Mouse (Mus musculus) lung, embryonic 14.5 days (tissue): ENCODE results near the gene Gipc2. TPM values are rescaled to one million over a fixed set of nuclear protein-coding genes. Genes with fewer than 3 reads are reported as not detected.

Experiments used
- ATAC-seq: fragments of 200-750 bp; cut with Nextera tagmentation; 2 replicates; pipeline ENCODE4 v1.8.0; 2017; ENCODE audit warnings: mild to moderate bottlenecking, moderate TSS enrichment, moderate library complexity; ENCODE audit not compliant: insufficient read depth
- DNase-seq: peaks from one replicate; pipeline ENCODE4 v3.0.0-alpha.2; 2015
- H3K27ac ChIP-seq: fragments of 300-500 bp; sonication (generic); 2 replicates; pipeline ENCODE4 v1.5.1; 2014; ENCODE audit warnings: low read depth, mild to moderate bottlenecking, moderate library complexity
- H3K27me3 ChIP-seq: fragments of 300-500 bp; sonication (generic); 2 replicates; pipeline ENCODE4 v1.6.1; 2014; ENCODE audit warnings: low read length, control low read depth; ENCODE audit not compliant: insufficient read depth
- H3K36me3 ChIP-seq: fragments of 300-500 bp; sonication (generic); 2 replicates; pipeline ENCODE4 v1.6.1; 2014; ENCODE audit warnings: control low read depth; ENCODE audit not compliant: insufficient read depth
- H3K4me1 ChIP-seq: fragments of 300-500 bp; sonication (generic); 2 replicates; pipeline ENCODE4 v1.6.1; 2014; ENCODE audit warnings: antibody characterized with exemption, control low read depth; ENCODE audit not compliant: insufficient read depth
- H3K4me2 ChIP-seq: fragments of 300-500 bp; sonication (generic); 2 replicates; pipeline ENCODE4 v1.6.1; 2014; ENCODE audit warnings: mild to moderate bottlenecking
- H3K4me3 ChIP-seq: fragments of 300-500 bp; sonication (generic); 2 replicates; pipeline ENCODE4 v1.5.1; 2014; ENCODE audit warnings: low read depth, low read length
- H3K9ac ChIP-seq: fragments of 300-500 bp; sonication (generic); 2 replicates; pipeline ENCODE4 v1.6.1; 2014
- H3K9me3 ChIP-seq: fragments of 300-500 bp; sonication (generic); 2 replicates; pipeline ENCODE4 v1.6.1; 2016; ENCODE audit warnings: low read depth, low read length, control low read depth
- CTCF ChIP-seq: IDR thresholded peaks from 2 replicates; pipeline ENCODE4 v1.5.1; 2016; ENCODE audit warnings: antibody characterized with exemption, low read depth
- WGBS: fragments of 180-500 bp; shearing (Covaris S2); extraction: QIAGEN DNeasy Blood & Tissue Kit; methylation state at CpG from one replicate; pipeline ENCODE4 v1.1.7; 2014; 5-methylcytosine and 5-hydroxymethylcytosine counted together
- polyA plus RNA-seq: library from polyadenylated mRNA; unstranded; fragments of >200 nt; fragmentation: Nextera tagmentation; extraction: Ambion mirVana; gene quantifications from 2 replicates; pipeline ENCODE4 v1.2.1, GENCODE M21; 2014

Gipc2 gene
- polyA plus RNA-seq, 1 experiment from 2014 or later, result 6.8 TPM

DNA sequence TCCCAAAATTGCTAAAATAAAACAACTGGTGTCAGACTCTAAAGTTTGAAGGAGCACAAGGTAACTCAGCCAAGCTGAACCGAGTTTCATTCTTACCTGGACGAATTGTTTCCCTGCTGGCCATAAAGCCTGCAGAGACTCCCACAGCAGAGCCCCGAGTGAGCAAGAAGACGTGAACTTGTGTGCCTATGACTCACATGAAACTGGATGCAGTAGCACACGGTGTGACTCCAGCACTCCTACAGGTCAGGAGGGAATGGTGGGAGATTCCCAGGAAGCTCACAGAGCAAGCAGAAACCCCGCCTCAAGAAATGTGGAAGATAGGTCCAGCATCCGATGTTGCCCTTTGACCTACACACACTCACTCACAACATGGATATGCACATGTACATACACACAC lies 5.8 kb upstream of the Gipc2 start:
- TF ChIP-seq CTCF, result no peak
- WGBS, result 34% methylated on average over 7 of the region's 7 CpGs

DNA sequence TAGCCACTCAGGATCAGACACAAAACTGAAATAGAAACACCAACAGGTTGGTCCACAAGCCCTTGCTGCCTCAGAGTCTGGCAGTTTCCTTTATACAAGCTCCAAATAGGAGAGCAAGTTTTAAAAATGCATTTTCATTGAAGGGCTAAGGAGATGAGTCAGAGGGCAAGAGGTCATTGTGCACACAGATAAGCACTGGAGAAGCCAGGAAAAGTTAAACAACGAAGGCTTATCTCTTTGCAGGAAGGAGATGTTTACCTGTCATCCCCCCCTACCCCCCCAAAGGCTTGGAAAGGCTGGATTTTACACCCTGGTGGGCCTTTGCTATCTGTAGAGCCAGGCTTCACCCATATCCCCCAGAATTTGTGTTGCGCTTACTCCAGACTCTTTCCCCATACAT lies 5.2 kb upstream of the Gipc2 start:
- H3K27ac ChIP-seq, result peak overlapping the region; percentile 2; the same call in 1 of the 2 replicates
- no peak for TF ChIP-seq CTCF
- H3K9ac ChIP-seq, result no peak overlapping the region
- 49% methylated on average over 2 of the region's 2 CpGs for WGBS
- H3K4me1 ChIP-seq, result peaks cover 22% of the 10 kb centered on the region
- no peaks in the 10 kb centered on the region for H3K9me3 ChIP-seq
- H3K4me2 ChIP-seq, result no peak overlapping the region
- H3K36me3 ChIP-seq, result no peaks in the 10 kb centered on the region
- no peaks in the 10 kb centered on the region for H3K27me3 ChIP-seq
- no peak overlapping the region for H3K4me3 ChIP-seq
- no peak for DNase-seq
- ATAC-seq, result no peak

More for the DNA sequence above, 5.8 kb upstream of the Gipc2 start:
- Histone ChIP-seq H3K36me3 (no peaks in the 10 kb centered on the region), H3K27me3 (no peaks in the 10 kb centered on the region), H3K4me2 (no peak overlapping the region), H3K27ac (peak overlapping the region; percentile 12; the same call in 1 of the 2 replicates), H3K4me3 (no peak overlapping the region), H3K4me1 (peaks cover 21% of the 10 kb centered on the region), H3K9me3 (no peaks in the 10 kb centered on the region), H3K9ac (no peak overlapping the region)
- DNase-seq (no peak), ATAC-seq (peak; percentile 22; the same call in 1 of the 2 replicates)

DNA sequence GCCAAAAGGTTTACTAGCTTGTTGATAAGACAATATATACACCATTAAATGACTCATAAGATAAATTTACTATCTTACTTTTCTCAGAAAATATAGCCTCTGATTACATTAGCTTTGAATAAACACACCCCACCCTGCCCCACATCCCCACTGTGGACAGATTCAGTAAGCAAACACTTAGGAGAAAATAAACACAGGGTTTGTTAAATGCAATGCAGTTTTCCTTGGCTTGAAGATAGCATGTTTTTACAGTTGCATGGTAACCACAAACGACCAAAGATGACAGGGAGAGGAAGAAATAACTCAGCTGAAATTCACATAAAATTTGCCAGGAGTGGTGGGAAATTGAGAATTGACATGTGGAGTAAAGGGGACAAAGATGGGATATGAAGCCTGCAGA lies 4.4 kb upstream of the Gipc2 start:
- H3K27ac ChIP-seq, result 0 out of 2 replicates have a peak overlapping the region, but pooled peaks have one; percentile 2
- 5% methylated on average over 1 of the region's 1 CpGs for WGBS
- H3K4me1 ChIP-seq, result peaks cover 30% of the 10 kb centered on the region
- no peaks in the 10 kb centered on the region for H3K9me3 ChIP-seq
- no peak overlapping the region for H3K9ac ChIP-seq
- DNase-seq, result peak; percentile 79
- H3K27me3 ChIP-seq, result peaks cover 7% of the 10 kb centered on the region
- H3K4me2 ChIP-seq, result no peak overlapping the region
- H3K4me3 ChIP-seq, result no peak overlapping the region
- no peak for TF ChIP-seq CTCF
- H3K36me3 ChIP-seq, result no peaks in the 10 kb centered on the region
- ATAC-seq, result peak; percentile 55; the same call in 1 of the 2 replicates

DNA sequence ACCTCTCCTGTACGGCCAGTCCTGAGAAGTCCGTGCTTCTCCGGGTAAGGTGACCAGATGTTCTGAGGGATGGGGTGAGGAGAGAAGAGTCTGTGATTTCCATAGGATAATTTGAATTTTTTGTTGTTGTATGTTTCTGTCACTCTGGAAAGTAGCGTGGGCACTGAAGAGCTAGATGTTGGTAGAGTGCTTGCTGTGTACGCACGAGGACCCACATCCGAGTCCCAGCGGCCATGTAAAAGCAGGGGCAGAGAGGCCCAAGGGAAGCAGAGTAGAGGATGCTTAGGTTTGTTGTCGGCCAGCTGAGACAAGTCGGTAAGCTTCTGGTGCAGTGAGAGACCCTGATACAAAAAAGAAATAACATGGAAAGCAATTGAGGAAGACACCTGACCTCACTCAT lies 2.0 kb upstream of the Gipc2 start:
- Histone ChIP-seq H3K9ac (no peak overlapping the region), H3K4me2 (no peak overlapping the region), H3K4me1 (peaks cover 30% of the 10 kb centered on the region), H3K27me3 (peaks cover 10% of the 10 kb centered on the region), H3K27ac (no peak overlapping the region), H3K4me3 (no peak overlapping the region), H3K9me3 (no peaks in the 10 kb centered on the region), H3K36me3 (no peaks in the 10 kb centered on the region)
- ATAC-seq, result no peak
- WGBS, result 90% methylated on average over 10 of the region's 10 CpGs
- no peak for TF ChIP-seq CTCF
- no peak for DNase-seq

DNA sequence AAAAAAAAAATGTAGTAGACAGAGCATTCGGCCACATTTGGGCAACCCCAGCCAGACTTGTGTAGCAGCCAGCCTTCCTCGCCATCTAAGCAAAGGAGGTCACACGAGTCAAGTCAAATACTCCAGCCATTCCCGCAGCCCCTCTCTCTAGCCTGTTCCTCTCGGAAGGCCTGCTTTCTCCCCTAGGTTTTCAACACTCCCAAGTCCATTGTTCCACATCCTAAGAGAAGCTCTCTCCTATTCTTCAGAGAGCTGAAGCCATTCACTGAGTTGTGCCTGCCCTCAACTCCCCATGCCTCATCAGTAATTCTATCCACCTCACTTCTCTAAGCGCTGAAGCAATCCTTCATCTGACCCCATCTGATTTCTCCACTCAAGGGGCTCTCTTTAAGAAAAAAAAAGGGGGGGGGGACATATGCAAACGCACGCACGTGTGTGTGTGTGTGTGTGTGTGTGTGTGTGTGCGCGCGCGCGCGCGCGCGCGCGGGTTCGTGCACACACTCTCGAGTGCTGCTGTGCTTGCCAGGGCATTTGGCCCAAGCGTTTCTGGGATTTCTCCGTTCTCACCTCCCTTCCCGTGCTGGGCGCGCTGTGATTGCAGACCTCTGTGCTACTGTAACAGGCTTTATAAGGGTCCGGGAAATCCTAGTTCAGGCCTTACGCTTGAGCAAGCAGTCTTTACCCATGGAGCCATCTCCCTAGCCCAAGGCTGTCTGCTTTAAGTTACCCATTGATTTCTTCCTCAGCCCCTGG lies 845 bp upstream of the Gipc2 start:
- Histone ChIP-seq H3K27ac (no peak overlapping the region), H3K36me3 (no peaks in the 10 kb centered on the region), H3K4me1 (peaks cover 24% of the 10 kb centered on the region), H3K9me3 (no peaks in the 10 kb centered on the region), H3K4me2 (peak overlapping the region; percentile 53), H3K27me3 (peaks cover 10% of the 10 kb centered on the region), H3K4me3 (peak overlapping the region; percentile 3), H3K9ac (no peak overlapping the region)
- WGBS, result 12% methylated on average over 29 of the region's 29 CpGs
- ATAC-seq (no peak), DNase-seq (peak; percentile 66)
- no peak for TF ChIP-seq CTCF

DNA sequence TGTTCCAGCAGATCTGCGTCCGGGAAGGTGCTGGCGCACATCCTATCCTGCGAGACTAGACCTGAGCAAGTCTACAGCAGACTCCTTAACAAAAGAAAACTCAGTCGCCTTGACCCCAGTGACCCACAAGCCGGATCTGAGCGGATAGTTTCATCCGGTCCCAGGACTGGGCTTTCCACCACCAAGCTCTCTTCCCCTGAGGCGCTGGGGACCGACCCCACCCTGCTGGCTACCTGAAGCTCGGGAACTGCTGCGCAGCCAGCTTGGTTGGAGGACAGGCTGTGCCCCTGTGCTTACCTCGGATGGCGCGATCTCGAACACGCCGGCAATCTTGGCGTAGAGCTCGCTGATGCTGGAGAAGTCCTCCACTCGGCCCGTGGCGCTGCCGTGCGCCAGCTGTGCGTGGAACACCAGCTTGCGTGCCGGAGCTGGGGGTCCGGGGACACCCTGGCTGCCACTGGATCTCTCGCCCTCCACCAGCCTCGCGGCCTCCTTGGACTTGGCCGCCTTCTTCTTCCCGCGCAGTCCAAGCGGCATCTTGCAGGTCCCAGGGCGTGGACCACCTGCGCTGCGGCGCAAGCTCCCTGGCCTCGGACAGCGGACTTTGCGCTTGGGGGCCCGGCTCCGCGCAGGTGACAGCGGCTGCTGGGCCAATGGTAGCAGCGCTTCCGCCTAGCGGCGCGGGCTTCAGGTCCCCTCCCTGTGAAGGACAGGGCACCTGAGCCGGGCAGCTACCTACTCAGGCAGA lies 505 bp downstream of the Gipc2 start:
- H3K9me3 ChIP-seq, result no peaks in the 10 kb centered on the region
- peaks cover 10% of the 10 kb centered on the region for H3K27me3 ChIP-seq
- H3K36me3 ChIP-seq, result no peaks in the 10 kb centered on the region
- peak overlapping the region; percentile 55 for H3K9ac ChIP-seq
- H3K4me3 ChIP-seq, result peak overlapping the region; percentile 48
- H3K27ac ChIP-seq, result 0 out of 2 replicates have a peak overlapping the region, but pooled peaks have one; percentile 8
- ATAC-seq (peak; percentile 51), DNase-seq (peak; percentile 62)
- H3K4me1 ChIP-seq, result peaks cover 15% of the 10 kb centered on the region; the same call in 1 of the 2 replicates
- WGBS, result 4% methylated on average over 53 of the region's 53 CpGs
- TF ChIP-seq CTCF, result 0 out of 2 replicates have a peak, but pooled peaks have one; percentile 2
- H3K4me2 ChIP-seq, result peak overlapping the region; percentile 96

DNA sequence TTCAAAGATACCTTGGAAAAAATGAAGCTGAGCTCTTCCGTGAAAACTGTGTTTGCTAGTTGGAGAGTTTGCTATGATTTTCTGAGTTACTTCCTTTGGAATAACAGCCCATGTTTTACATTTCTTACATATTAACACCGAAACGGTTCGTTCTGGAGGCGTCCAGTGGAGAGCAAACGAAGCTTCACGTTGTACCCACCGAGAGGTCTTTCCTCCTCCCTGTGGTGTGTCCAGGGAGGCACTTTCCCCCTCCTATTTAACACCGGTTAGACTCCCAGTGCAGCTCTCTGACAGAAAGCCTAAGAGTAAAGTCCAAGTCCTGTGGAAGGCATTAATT lies 1.0 kb downstream of the Gipc2 start:
- ATAC-seq, result no peak
- H3K9ac ChIP-seq, result peak overlapping the region; percentile 55
- H3K4me3 ChIP-seq, result peak overlapping the region; percentile 48
- H3K4me2 ChIP-seq, result peak overlapping the region; percentile 96
- H3K9me3 ChIP-seq, result no peaks in the 10 kb centered on the region
- no peak for DNase-seq
- TF ChIP-seq CTCF, result no peak
- no peaks in the 10 kb centered on the region for H3K36me3 ChIP-seq
- H3K27me3 ChIP-seq, result peaks cover 10% of the 10 kb centered on the region
- WGBS, result 30% methylated on average over 9 of the region's 9 CpGs
- peaks cover 15% of the 10 kb centered on the region; the same call in 1 of the 2 replicates for H3K4me1 ChIP-seq
- no peak overlapping the region for H3K27ac ChIP-seq
